Mouse (Mus musculus) ES-Bruce4 (cell line): ENCODE results near the gene Gm48552.

Source experiments
- CTCF ChIP-seq: IDR thresholded peaks from one replicate; pipeline ENCODE4 v1.8.1; 2011; ENCODE audit warnings: low read depth, low read length
- EP300 ChIP-seq: IDR thresholded peaks from 2 replicates; pipeline ENCODE4 v1.6.1; 2011; ENCODE audit warnings: low read depth, low read length; ENCODE audit not compliant: insufficient read depth

GRCm38 (mm10) chr10:81424246-81425051, 35.6 kb downstream of the Gm48552 start:
- no peak for TF ChIP-seq EP300
- TF ChIP-seq CTCF, result no peak
